Mouse (Mus musculus) lung, postnatal 10 days (tissue): ENCODE measurements at regions not wholly inside any gene's neighbourhood (a gene's known extent, or its start where the extent isn't known, plus 50 kb on each side); places are given as distances from the start of the nearest gene placed in this dataset.

Source experiments
- DNase-seq: peaks from one replicate; pipeline ENCODE4 v3.0.0; 2021

DNA sequence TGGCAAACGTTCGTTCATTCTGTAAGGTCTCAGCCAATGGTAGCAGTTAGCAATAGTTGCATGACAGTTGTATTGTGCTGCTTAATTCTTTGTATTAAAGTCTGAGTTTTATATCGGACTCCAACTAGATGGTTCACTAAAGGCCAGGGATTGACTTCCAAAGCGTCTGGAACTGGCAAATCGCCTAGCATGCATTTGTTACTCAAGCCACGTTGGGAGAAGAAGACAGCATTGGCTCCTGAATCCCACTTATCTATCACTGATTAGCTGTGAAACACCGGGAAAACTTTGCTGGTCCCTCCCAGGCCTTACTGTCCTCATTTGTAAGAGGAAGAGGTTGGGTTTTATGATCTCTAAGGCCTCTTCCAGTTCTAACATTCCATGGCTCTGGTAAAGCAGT lies 124.8 kb upstream of the Igf1 start:
- DNase-seq, result no peak

DNA sequence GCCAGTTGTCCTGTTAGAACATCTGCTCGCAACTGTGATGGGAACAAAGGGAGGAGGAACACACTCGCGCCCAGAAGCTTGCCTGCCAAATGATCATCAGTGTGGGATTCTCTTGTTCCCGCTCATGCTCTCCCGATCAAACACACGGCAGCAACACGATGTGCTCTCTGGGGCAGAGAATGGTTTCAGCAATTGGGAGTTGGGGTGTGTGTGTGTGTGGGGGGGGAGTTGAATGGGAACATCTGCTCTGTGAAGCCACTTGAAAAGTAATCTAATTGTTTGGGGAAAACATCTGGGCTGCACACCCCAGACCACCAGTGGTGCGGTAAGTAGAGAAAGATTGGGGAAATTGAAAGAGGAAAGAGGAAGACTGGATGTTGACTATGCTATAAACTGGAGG lies 117.7 kb upstream of the Igf1 start:
- DNase-seq, result no peak

DNA sequence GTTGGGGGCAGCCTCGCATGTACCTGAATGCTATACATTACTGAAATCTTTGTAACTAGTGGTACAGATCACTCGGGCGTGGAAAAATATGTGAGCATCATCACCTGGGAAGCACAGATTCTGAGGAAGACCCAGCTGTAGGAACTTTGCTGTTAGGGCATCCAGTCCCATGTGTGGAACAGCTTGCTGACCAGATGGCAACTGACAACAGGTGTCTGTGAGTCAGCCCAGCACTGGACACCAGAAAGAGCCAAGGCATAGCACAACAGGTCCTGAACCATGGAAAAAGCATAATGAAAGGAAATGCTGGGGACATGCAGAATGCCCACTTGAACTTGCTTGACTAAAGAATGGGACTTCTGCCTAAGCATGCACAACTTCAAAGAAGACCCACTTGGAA lies 115.3 kb upstream of the Igf1 start:
- DNase-seq, result no peak

- DNase-seq, result no peak
Observed at GRCm38 (mm10) chr10:87747846-87748552, 110.1 kb upstream of the Igf1 start.

GRCm38 (mm10) chr10:87748631-87749193 lies 109.4 kb upstream of the Igf1 start:
- no peak for DNase-seq

DNA sequence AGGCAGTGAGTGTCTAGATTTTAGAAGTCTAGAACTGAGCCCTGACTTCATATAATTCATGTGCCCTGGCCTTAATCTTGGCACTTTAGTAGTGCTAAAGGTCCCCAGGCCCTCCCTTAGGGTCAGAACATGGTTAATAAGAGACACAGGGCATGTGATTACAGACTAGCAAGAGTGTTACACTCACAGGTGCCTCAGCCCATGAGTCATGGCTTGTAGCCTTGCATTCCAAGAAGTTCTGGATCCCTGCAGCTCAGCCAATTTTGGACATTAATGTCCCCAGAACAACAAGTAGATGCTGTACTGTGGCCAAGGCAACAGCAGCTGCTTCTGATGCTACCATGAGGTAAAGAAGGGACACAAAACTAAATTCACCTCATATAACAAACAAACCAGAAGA lies 107.7 kb upstream of the Igf1 start:
- no peak for DNase-seq

DNA sequence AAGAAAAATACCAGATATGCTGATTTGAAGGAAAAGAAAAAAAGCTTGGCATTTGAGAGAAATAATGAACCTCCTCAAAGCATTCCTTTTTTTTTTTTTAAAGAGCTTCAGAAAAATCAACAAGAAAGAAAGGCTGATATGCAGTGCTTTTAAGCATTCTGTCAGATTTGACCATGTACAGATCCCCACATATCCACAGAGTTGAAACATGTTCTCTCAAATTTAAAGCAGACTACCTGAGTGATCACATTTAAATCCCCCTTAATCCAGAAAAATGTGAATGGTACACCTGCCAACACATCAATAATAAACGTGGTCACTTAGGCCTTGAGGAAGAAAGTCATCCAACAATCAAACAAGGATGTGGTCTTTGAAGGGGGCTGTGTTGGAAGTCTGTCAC lies 107.1 kb upstream of the Igf1 start:
- no peak for DNase-seq

DNA sequence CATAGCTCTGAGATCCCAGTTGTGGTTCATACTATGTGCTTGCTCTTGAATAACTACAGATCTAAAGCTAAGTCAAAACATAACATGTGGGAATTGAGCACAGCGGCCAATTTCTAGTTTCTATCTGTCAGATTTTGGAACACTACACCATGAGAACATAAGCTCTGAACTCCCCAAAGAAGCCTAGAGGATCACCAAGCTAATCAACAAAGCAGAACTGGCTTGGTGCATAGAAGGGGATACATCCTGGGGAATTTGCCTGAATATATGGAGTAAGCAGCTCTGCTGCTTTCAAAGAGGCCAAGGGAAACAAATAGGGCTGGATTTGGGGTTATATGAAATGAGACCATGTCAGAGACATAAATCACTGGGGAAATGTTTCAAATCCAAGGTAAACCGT lies 105.9 kb upstream of the Igf1 start:
- no peak for DNase-seq

- DNase-seq, result no peak
Observed at GRCm38 (mm10) chr10:87753483-87753882, 104.6 kb upstream of the Igf1 start.

DNA sequence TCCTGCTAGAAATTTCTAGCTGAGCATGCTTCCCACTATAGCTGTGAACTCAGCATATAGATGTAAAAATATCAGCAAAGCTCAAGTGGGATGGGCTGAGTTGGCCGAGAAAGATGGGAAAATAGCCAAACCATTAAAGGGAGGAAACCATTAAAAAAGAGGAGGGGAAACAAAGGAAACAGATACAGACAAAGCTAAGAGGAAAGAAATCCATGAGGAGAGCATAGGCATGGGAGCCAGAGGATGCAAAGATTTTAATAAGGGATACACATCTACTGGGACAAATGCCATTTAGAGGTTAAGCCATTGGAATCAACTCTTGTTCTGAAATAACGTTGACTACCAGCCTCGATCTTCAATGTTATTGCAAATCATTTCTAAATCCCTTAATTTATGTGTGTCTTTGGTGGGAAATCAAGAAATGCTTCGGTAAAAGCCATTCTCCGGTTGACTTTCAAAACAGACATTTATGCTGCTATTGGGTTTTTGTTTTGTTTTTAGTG lies 96.5 kb upstream of the Igf1 start:
- no peak for DNase-seq

DNA sequence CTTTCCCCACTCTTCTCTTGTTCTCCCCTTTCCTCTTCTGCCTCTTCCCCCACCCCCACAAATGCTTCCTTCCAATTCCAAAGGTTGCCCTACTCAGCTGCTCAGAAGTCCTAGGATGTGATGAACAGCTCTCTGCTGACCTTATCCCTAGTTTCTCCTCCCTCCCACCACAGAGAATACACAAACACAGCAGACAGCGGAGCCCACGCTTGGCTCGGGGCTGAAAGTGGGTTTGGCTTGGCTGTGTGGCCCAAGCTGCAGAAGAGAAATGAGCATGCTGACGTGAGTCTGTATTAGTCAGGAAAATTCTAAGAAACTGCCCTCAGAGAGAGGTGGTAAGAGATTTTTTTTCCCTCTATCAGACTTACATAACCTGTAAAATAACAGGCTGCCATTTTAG lies 70.5 kb upstream of the Igf1 start:
- peak; percentile 74 for DNase-seq

DNA sequence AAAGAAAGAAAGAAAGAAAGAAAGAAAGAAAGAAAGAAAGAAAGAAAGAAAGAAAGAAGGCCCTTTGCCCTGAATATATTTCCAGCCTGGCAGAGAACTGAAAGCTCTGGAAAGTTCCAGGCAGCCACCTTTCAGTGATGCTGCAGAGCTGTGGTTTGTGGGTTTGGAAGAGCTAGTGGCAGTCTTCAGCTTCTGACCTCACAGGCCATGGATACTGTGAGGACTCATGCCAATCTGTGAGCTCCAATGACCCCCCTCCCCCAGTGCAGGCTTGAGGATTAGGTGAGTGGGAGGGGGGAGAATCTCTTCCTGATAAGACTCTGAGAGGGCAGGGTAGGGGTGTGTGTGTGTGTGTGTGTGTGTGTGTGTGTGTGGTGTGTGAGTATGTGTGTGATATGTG lies 65.7 kb upstream of the Igf1 start:
- DNase-seq, result no peak

DNA sequence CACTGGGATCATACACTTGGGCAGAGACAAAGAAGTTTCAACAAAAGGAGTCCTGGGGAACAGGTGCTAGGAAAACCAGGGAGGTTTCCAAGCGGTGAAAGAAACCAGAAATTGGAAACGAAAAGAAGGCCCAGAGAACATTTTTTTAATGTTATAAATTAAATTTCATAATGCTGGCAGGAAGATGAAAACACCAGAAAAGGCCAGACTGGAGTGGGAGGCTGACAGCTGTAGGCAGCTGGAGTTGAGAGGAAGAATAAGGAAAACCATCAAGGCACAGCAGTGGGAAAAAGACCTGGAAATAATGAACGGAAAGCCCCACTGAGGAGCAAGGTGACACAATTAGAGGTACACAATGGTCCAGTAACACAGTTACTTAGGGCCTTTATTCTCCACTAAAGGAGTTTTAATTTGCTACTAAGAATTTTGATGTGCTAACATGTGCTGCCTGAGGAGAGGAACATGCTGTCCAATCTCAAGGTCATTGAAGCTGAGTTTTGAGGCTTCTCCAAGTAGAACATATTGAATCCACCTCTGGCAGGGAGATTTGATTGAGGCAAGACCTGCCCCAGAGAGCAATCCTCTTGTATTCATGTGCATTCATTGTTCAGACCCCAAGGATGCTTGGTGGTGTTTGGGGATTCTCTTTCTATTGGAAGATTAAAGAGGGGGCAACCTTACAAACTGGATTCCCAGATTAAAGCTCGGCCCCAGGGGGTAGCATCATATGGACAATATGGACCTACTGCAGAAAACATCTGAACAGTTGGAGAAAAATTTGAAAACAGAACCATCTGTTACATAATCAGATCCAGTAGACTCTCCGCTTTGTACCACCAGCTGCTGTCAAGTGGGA lies 53.9 kb upstream of the Igf1 start:
- peak; percentile 24 for DNase-seq

DNA sequence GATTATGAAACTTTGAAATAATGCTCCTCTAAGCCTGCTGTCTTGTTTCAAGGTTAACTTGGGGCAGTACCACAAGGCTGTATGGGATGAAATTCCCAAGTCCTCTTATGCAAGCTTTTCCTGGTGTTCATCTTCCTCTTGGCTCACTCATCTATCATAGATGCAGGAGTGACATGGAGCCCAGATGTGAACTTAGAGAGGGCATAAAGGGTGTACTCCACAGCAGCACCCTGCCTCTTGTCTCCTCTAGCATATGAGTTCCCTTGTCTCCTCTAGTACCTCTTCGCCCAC lies 53.3 kb upstream of the Igf1 start:
- no peak for DNase-seq
